Mouse (Mus musculus) heart, embryonic 13.5 days (tissue): ENCODE measurements around the gene Noxred1. TPM values are rescaled to one million over a fixed set of nuclear protein-coding genes. Genes with fewer than 3 reads are reported as not detected.
"Not testable (repeated sequence)": the region's sequence is repeated elsewhere in the genome, so short reads cannot be mapped to it uniquely, and the experiment has no call there.

Experiments
- ATAC-seq: fragments of 200-750 bp; cut with Nextera tagmentation; 2 replicates; pipeline ENCODE4 v1.8.0; 2017; ENCODE audit warnings: moderate TSS enrichment; ENCODE audit not compliant: insufficient number of reproducible peaks, low FRiP score, low TSS enrichment; ENCODE audit errors: extremely low read depth
- H3K27ac ChIP-seq: fragments of 300-500 bp; sonication (generic); replicated peaks from 2 replicates; pipeline ENCODE4 v1.5.1; 2015; ENCODE audit warnings: moderate library complexity, mild to moderate bottlenecking, inconsistent platforms
- H3K27me3 ChIP-seq: fragments of 300-500 bp; sonication (generic); replicated peaks from 2 replicates; pipeline ENCODE4 v1.6.1; 2015; ENCODE audit warnings: mild to moderate bottlenecking, inconsistent platforms
- H3K36me3 ChIP-seq: fragments of 300-500 bp; sonication (generic); 2 replicates; pipeline ENCODE4 v1.6.1; 2015; ENCODE audit warnings: mild to moderate bottlenecking, inconsistent platforms
- H3K4me1 ChIP-seq: fragments of 300-500 bp; sonication (generic); 2 replicates; pipeline ENCODE4 v1.6.1; 2015; ENCODE audit warnings: inconsistent platforms
- H3K4me2 ChIP-seq: fragments of 300-500 bp; sonication (generic); 2 replicates; pipeline ENCODE4 v1.6.1; 2015; ENCODE audit warnings: inconsistent platforms, mild to moderate bottlenecking, moderate library complexity
- H3K4me3 ChIP-seq: fragments of 300-500 bp; sonication (generic); 2 replicates; pipeline ENCODE4 v1.5.1; 2015; ENCODE audit warnings: moderate library complexity, mild to moderate bottlenecking, inconsistent platforms
- H3K9ac ChIP-seq: fragments of 300-500 bp; sonication (generic); 2 replicates; pipeline ENCODE4 v1.6.1; 2015; ENCODE audit warnings: inconsistent platforms, mild to moderate bottlenecking, moderate library complexity
- H3K9me3 ChIP-seq: fragments of 300-500 bp; sonication (generic); 2 replicates; pipeline ENCODE4 v1.6.1; 2016; ENCODE audit warnings: inconsistent platforms
- WGBS: fragments of 180-500 bp; shearing (Covaris S2); methylation state at CpG from one replicate; pipeline ENCODE4 v1.1.7; 2015; ENCODE audit warnings: mixed read lengths; 5-methylcytosine and 5-hydroxymethylcytosine counted together
- polyA plus RNA-seq: library from polyadenylated mRNA; unstranded; fragments of >200 nt; fragmentation: Nextera tagmentation; extraction: Ambion mirVana; gene quantifications from 2 replicates; pipeline ENCODE4 v1.2.1, GENCODE M21; 2015

Noxred1 gene
- polyA plus RNA-seq, 1 experiment from 2014 or later, result 0.80 TPM

- H3K27me3 ChIP-seq, result no peaks in the 10 kb centered on the region
- no peaks in the 10 kb centered on the region for H3K36me3 ChIP-seq
- H3K4me1 ChIP-seq, result peaks cover 10% of the 10 kb centered on the region
- H3K9me3 ChIP-seq, result no peaks in the 10 kb centered on the region
- no peak overlapping the region for H3K4me2 ChIP-seq
- H3K9ac ChIP-seq, result no peak overlapping the region
- ATAC-seq, result no peak
- WGBS, result 71% methylated on average over 7 of the region's 7 CpGs
- no peak overlapping the region for H3K4me3 ChIP-seq
- no peak overlapping the region for H3K27ac ChIP-seq
These were observed 11.7 kb downstream of the Noxred1 start for GRCm38 (mm10) chr12:87226801-87227200.

GRCm38 (mm10) chr12:87224950-87225349 lies 13.6 kb downstream of the Noxred1 start:
- no peak overlapping the region for H3K9ac ChIP-seq
- 62% methylated on average over 10 of the region's 10 CpGs for WGBS
- H3K4me1 ChIP-seq, result peaks cover 7% of the 10 kb centered on the region
- H3K27ac ChIP-seq, result no peak overlapping the region
- ATAC-seq, result no peak
- no peaks in the 10 kb centered on the region for H3K36me3 ChIP-seq
- 0 out of 2 replicates have a peak overlapping the region, but pooled peaks have one; percentile 4 for H3K4me3 ChIP-seq
- no peaks in the 10 kb centered on the region for H3K27me3 ChIP-seq
- H3K9me3 ChIP-seq, result no peaks in the 10 kb centered on the region
- peak overlapping the region; percentile 48 for H3K4me2 ChIP-seq

GRCm38 (mm10) chr12:87219362-87219761 lies 19.2 kb downstream of the Noxred1 start:
- no peak for ATAC-seq
- no peak overlapping the region for H3K9ac ChIP-seq
- H3K36me3 ChIP-seq, result no peaks in the 10 kb centered on the region
- no peaks in the 10 kb centered on the region for H3K27me3 ChIP-seq
- H3K4me2 ChIP-seq, result no peak overlapping the region
- no peak overlapping the region for H3K4me3 ChIP-seq
- no peak overlapping the region for H3K27ac ChIP-seq
- peaks cover 7% of the 10 kb centered on the region for H3K4me1 ChIP-seq
- no peaks in the 10 kb centered on the region for H3K9me3 ChIP-seq
- WGBS, result 55% methylated on average over 7 of the region's 7 CpGs

GRCm38 (mm10) chr12:87217596-87217995 lies 20.9 kb downstream of the Noxred1 start:
- no peak overlapping the region for H3K27ac ChIP-seq
- no peak overlapping the region for H3K9ac ChIP-seq
- ATAC-seq, result no peak
- H3K4me1 ChIP-seq, result peaks cover 7% of the 10 kb centered on the region
- H3K4me3 ChIP-seq, result no peak overlapping the region
- no peaks in the 10 kb centered on the region for H3K36me3 ChIP-seq
- H3K27me3 ChIP-seq, result no peaks in the 10 kb centered on the region
- no peak overlapping the region for H3K4me2 ChIP-seq
- no peaks in the 10 kb centered on the region for H3K9me3 ChIP-seq

- Histone ChIP-seq H3K27me3 (no peaks in the 10 kb centered on the region), H3K4me3 (no peak overlapping the region), H3K4me1 (peaks cover 7% of the 10 kb centered on the region), H3K4me2 (no peak overlapping the region), H3K36me3 (no peaks in the 10 kb centered on the region), H3K9ac (no peak overlapping the region), H3K9me3 (no peaks in the 10 kb centered on the region), H3K27ac (no peak overlapping the region)
- ATAC-seq, result no peak
- 66% methylated on average over 2 of the region's 2 CpGs for WGBS
These were observed 22.5 kb downstream of the Noxred1 start for GRCm38 (mm10) chr12:87216053-87216452.

GRCm38 (mm10) chr12:87212844-87213606 lies 25.5 kb downstream of the Noxred1 start:
- no peaks in the 10 kb centered on the region for H3K27me3 ChIP-seq
- H3K36me3 ChIP-seq, result no peaks in the 10 kb centered on the region
- 38% methylated on average over 2 of the region's 2 CpGs for WGBS
- H3K4me2 ChIP-seq, result no peak overlapping the region
- no peaks in the 10 kb centered on the region for H3K4me1 ChIP-seq
- H3K4me3 ChIP-seq, result no peak overlapping the region
- H3K9ac ChIP-seq, result no peak overlapping the region
- H3K27ac ChIP-seq, result no peak overlapping the region
- ATAC-seq, result no peak
- H3K9me3 ChIP-seq, result no peaks in the 10 kb centered on the region

GRCm38 (mm10) chr12:87205789-87206188 lies 32.7 kb downstream of the Noxred1 start:
- H3K4me1 ChIP-seq, H3K4me3 ChIP-seq, H3K9me3 ChIP-seq, H3K27me3 ChIP-seq, H3K9ac ChIP-seq, ATAC-seq, H3K36me3 ChIP-seq, H3K4me2 ChIP-seq, H3K27ac ChIP-seq: not testable (repeated sequence)
- 86% methylated on average over 5 of the region's 5 CpGs for WGBS

GRCm38 (mm10) chr12:87201694-87202093 lies 36.8 kb downstream of the Noxred1 start:
- no peaks in the 10 kb centered on the region for H3K9me3 ChIP-seq
- 58% methylated on average over 5 of the region's 5 CpGs for WGBS
- no peak overlapping the region for H3K4me3 ChIP-seq
- H3K4me2 ChIP-seq, result no peak overlapping the region
- 0 out of 2 replicates have a peak, but pooled peaks cover 4% of the 10 kb centered on the region for H3K27me3 ChIP-seq
- no peak overlapping the region for H3K9ac ChIP-seq
- no peak overlapping the region for H3K27ac ChIP-seq
- H3K4me1 ChIP-seq, result peaks cover 10% of the 10 kb centered on the region
- no peaks in the 10 kb centered on the region for H3K36me3 ChIP-seq
- no peak for ATAC-seq

GRCm38 (mm10) chr12:87199973-87200586 lies 38.5 kb downstream of the Noxred1 start, which contains the start of gene Tmed8:
Gene Tmed8 (minus strand): TSS chr12:87200454.
- Histone ChIP-seq H3K9ac (peak within 1 kb of the TSS; percentile 96), H3K4me3 (peak within 1 kb of the TSS; percentile 93), H3K36me3 (no peaks in the 10 kb centered on the region), H3K27ac (peak within 1 kb of the TSS; percentile 59; the same call in 1 of the 2 replicates), H3K9me3 (no peaks in the 10 kb centered on the region), H3K27me3 (0 out of 2 replicates have a peak, but pooled peaks cover 4% of the 10 kb centered on the region), H3K4me2 (peak within 1 kb of the TSS; percentile 92), H3K4me1 (peaks cover 10% of the 10 kb centered on the region)
- WGBS, result under 1% methylated on average over 63 of the region's 70 CpGs
- peak; percentile 70 for ATAC-seq

- Histone ChIP-seq H3K9me3 (no peaks in the 10 kb centered on the region), H3K4me2 (peak within 1 kb of the TSS; percentile 92), H3K4me1 (peaks cover 10% of the 10 kb centered on the region), H3K4me3 (peak within 1 kb of the TSS; percentile 93), H3K27ac (peak within 1 kb of the TSS; percentile 59; the same call in 1 of the 2 replicates), H3K27me3 (0 out of 2 replicates have a peak, but pooled peaks cover 4% of the 10 kb centered on the region), H3K36me3 (no peaks in the 10 kb centered on the region), H3K9ac (peak within 1 kb of the TSS; percentile 96)
- peak; percentile 44; the same call in 1 of the 2 replicates for ATAC-seq
- under 1% methylated on average over 38 of the region's 38 CpGs for WGBS
These were observed 39.1 kb downstream of the Noxred1 start, which contains the start of gene Samd15 for GRCm38 (mm10) chr12:87199206-87199972. Gene Samd15 (plus strand): TSS chr12:87199723.

GRCm38 (mm10) chr12:87198792-87199191 lies 39.7 kb downstream of the Noxred1 start:
- 63% methylated on average over 6 of the region's 6 CpGs for WGBS
- H3K9ac ChIP-seq, result peak overlapping the region; percentile 96

More at GRCm38 (mm10) chr12:87198792-87199191, 39.7 kb downstream of the Noxred1 start:
- H3K27ac ChIP-seq, result no peak overlapping the region
- peaks cover 10% of the 10 kb centered on the region for H3K4me1 ChIP-seq
- 0 out of 2 replicates have a peak, but pooled peaks cover 4% of the 10 kb centered on the region for H3K27me3 ChIP-seq
- H3K36me3 ChIP-seq, result no peaks in the 10 kb centered on the region
- H3K4me2 ChIP-seq, result peak overlapping the region; percentile 92
- no peaks in the 10 kb centered on the region for H3K9me3 ChIP-seq
- H3K4me3 ChIP-seq, result peak overlapping the region; percentile 93
- no peak for ATAC-seq
